Mouse (Mus musculus) liver, adult 2 months (tissue): ENCODE measurements around the gene Hoxd12.

Source experiments
- CTCF ChIP-seq: fragments of 200-500 bp; IDR thresholded peaks from 2 replicates; pipeline ENCODE4 v1.5.1; 2011; ENCODE audit warnings: low read depth, low read length, control low read depth
- POLR2A ChIP-seq: fragments of 200-500 bp; IDR thresholded peaks from 2 replicates; pipeline ENCODE4 v1.6.1; 2011; ENCODE audit warnings: low read length, control low read depth; ENCODE audit not compliant: insufficient read depth; ENCODE audit errors: extremely low read depth

- TF ChIP-seq POLR2A (no peak), CTCF (no peak)
Measured at GRCm38 (mm10) chr2:74695383-74695782, 20.6 kb downstream of the Hoxd12 start.
